Mouse (Mus musculus) central nervous system, embryonic 11.5 days (tissue): ENCODE results near the gene Qrich2. TPM values are rescaled to one million over a fixed set of nuclear protein-coding genes. Genes with fewer than 3 reads are reported as not detected.

Experiments used
- polyA plus RNA-seq: library from polyadenylated mRNA; depleted of rRNA; stranded (reverse); fragments of >200 nt; gene quantifications from 2 replicates; pipeline ENCODE4 v1.2.3, GENCODE M21; 2012; rRNA removed

The Qrich2 gene
- 0.12 and 0.14 TPM in 2 replicates for polyA plus RNA-seq

DNA sequence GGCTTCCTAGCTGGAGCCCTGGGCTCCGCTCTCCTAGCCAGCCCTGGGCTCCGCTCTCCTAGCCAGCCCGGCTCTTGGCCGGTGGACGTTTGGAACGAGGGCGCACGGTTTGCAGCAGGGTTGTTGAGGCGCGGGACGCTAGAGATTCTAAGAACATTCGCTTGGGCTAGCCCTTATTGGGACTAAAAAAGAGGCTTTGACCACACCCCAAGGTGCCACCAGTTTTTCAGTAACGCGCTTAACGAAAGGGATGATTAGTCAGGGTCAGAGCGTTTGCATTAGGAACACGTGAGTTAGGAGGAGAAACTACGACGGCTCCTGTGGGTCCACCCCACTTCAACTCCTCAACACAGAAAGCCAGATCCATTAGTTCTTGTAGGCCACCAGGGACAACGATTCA is at the start of gene Qrich2:
TSS of gene Qrich2 (minus strand) at position 101 of the 400 bp plus-strand sequence.

DNA sequence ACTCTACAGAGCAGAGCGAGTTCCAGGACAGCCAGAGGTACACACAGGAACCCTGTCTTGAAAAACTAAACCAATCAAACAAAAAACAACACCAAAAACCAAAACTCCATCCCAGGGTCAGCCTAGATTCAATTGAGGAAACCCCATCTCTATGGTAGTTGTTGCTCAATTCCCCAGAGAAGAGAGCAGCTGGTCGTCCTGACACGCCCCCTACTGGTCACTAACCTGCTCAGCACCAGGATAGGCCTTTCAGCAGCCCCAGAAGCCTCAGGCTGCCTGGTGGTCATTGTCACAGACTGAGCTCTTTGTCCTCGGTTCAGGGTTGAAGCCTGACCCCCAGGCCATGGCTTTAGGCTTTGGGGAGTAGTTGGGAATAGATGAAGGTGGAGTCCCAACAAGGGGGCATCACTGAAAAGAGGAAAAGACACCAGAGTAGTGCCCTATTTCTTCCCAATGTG is 27.8 kb upstream of the Qrich2 start, which contains the start of gene Prpsap1:
TSS of gene Prpsap1 (minus strand) at position 408 of the 458 bp plus-strand sequence.

DNA sequence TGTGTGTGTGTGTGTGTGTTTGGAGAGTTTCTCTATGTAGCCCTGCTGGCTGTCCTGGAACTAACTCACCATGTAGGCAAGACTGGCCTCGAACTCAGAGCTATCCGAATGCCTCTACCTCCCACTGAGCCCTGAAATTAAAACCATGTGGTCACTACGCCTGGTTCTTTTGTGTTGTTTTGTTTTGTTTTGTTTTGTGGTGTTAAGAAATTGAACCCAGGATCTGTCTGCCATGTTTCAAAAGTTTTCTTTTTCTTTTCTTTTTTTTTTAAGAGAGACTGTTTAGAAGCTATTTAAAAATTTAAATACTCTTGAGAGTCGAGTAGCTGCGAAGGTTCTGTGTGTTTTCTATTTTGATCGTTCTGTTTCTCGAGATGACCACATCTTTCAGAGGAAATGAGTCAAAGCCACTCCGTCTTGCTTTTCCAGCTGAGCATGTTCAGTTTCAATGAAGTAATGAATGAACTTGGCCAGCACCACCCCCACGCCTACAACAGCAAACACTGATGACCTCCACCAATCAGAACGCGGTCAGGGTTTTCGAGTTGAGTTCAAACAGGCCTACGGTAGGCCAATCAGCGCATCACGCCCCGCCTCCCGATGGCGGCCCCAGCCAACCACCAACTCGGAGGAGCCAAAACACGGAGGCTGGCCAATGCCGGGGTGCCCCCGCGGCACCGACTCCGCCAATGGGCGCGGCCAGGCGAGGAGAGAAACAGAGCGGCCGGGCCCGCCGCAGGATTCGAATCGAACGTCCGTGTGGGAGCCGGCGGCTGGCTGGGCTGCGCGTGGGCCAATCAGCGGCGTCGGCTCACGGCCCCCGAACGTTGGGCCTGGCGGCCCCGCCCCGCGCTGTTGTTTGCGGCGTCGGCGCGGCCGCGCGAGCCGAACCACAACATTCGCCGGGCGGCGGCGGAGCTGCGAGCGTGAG is 32.4 kb downstream of the Qrich2 start, which contains the start of gene Ubald2:
TSS of gene Ubald2 (plus strand) at position 739 of the 931 bp plus-strand sequence.

DNA sequence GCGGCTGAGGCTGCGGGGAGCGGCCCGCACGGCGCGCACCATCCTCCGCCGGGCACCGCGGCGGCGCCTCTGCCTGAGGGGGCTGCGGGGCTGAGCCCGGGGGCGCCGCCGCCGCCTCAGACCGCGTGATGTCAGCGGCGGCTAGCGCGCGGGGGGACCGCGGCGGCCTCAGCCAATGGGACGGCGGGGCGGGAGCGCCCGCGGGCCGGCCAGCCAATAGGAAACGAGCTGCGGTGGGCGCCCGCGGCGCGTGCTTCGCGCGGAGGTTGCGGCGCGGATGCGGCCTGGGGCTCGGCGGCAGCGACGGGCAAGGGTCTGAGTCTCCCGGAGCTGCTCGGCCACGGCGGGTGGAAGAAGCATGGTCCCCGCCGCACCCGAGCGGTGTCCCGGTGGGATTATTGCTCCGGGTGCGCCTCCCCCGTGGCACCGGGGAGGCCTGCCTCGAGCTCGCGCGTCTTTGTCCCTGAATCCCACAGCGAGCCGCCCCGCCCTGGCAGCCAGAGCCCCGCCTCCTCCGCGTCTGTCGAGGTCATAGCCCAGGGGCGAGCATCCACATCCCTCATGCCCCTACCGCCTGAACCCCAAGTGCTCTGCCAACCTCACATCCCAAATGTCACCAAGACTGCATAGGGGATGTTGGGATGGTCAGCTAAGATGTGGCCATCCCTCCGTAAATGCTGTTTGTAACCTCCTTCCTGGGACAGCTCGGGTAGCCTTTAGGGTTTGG is 53.0 kb downstream of the Qrich2 start, which contains the start of gene Rnf157:
TSS of gene Rnf157 (minus strand) at position 129 of the 727 bp plus-strand sequence.

Other genes with a start within 250 kb of the Qrich2 start
- gene Evpl, start 228.2 kb downstream of the Qrich2 start, polyA plus RNA-seq = 0.63 and 0.73 TPM in 2 replicates
- 90.9 and 101 TPM in 2 replicates for gene Srp68, start 192.0 kb downstream of the Qrich2 start, polyA plus RNA-seq
- 0.21 and 0.23 TPM in 2 replicates for gene Galr2, start 185.3 kb downstream of the Qrich2 start, polyA plus RNA-seq
- gene Exoc7, start 159.0 kb downstream of the Qrich2 start, polyA plus RNA-seq = 56.4 and 74.6 TPM in 2 replicates
- 6.3 and 10.8 TPM in 2 replicates for gene Foxj1, start 130.8 kb downstream of the Qrich2 start, polyA plus RNA-seq
- 16.4 and 30.4 TPM in 2 replicates for gene Rnf157, start 53.2 kb downstream of the Qrich2 start, polyA plus RNA-seq
- gene Ubald2, start 32.1 kb downstream of the Qrich2 start, polyA plus RNA-seq = 91.3 and 135 TPM in 2 replicates
- gene Prpsap1, start 28.0 kb upstream of the Qrich2 start, polyA plus RNA-seq = 106 and 131 TPM in 2 replicates
- 7.0 and 10.9 TPM in 2 replicates for gene Sphk1, start 64.7 kb upstream of the Qrich2 start, polyA plus RNA-seq
- 34.7 and 36.3 TPM in 2 replicates for gene Ube2o, start 115.2 kb upstream of the Qrich2 start, polyA plus RNA-seq
- gene Aanat, start 120.2 kb upstream of the Qrich2 start, polyA plus RNA-seq = 0.18 and 0.27 TPM in 2 replicates
- 2.6 and 6.7 TPM in 2 replicates for gene Rhbdf2, start 160.8 kb upstream of the Qrich2 start, polyA plus RNA-seq
- 0.23 and 0.32 TPM in 2 replicates for gene Prcd, start 187.3 kb upstream of the Qrich2 start, polyA plus RNA-seq
- gene Cygb, start 188.1 kb upstream of the Qrich2 start, polyA plus RNA-seq = 2.0 and 3.7 TPM in 2 replicates